Mouse (Mus musculus) thymus, postnatal 36 days (tissue): Measurements from ENCODE around the gene Gm2026.
"Not testable (repeated sequence)": the region's sequence is repeated elsewhere in the genome, so short reads cannot be mapped to it uniquely, and the experiment has no call there.

Source experiments
- DNase-seq, 2 experiments: peaks; one replicate each; pipeline ENCODE4 v3.0.0; 2022; ENCODE audit warnings: mixed read lengths in 2 of 2

Gm2026 gene

DNA sequence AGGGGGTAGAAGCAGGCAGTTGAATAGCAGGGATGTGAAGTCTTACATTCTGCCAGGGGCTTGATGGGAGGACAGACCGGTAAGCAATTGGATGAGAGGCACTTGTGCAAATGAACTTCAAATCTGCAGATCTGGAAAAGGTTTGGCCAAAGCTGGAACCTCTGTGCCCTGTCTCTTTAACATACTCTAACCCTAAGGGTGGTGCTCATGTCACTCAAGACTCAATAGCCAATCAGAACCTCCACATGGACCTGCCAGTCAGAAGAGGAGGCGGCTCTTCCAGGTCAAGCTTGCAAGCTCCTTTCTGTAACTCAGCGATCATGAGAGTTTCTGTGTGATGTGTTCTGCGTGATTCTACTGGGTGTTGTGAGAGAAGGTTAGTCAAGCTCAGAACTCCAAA is at the start of gene Gm2026:
Gene Gm2026, plus strand, starts transcription at position 301 of the 400 bp plus-strand sequence.
- not testable (repeated sequence) for DNase-seq

DNA sequence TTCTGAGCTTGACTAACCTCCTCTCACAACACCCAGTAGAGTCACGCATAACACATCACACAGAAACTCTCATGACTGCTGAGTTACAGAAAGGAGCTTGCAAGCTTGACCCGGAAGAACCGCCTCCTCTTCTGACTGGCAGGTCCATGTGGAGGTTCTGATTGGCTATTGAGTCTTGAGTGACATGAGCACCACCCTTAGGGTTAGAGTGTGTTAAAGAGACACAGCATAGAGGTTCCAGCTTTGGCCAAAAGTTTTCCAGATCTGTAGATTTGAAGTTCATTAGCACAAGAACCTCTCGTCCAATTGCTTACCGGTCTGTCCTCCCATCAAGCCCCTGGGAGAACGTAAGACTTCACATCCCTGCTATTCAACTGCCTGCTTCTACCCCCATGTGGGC is 34.1 kb upstream of the Gm2026 start, which contains the start of gene Zfp966:
Gene Zfp966, minus strand, starts transcription at position 101 of the 400 bp plus-strand sequence.
- not testable (repeated sequence) for DNase-seq
